Mouse (Mus musculus) C2C12 (cell line): ENCODE results near the gene Ugt1a10.
"Not testable (repeated sequence)": the region's sequence is repeated elsewhere in the genome, so short reads cannot be mapped to it uniquely, and the experiment has no call there.

Source experiments
- CEBPB ChIP-seq: IDR thresholded peaks from one replicate; pipeline ENCODE4 v1.6.1; 2011; ENCODE audit warnings: low read depth, mild to moderate bottlenecking, control low read depth, moderate library complexity
- CTCF ChIP-seq: IDR thresholded peaks from one replicate; pipeline ENCODE4 v1.5.1; 2011; ENCODE audit not compliant: control insufficient read depth, insufficient read depth, insufficient read length
- MAX ChIP-seq: IDR thresholded peaks from one replicate; pipeline ENCODE4 v1.6.1; 2011; ENCODE audit warnings: mild to moderate bottlenecking, control low read depth
- MYOD1 ChIP-seq: IDR thresholded peaks from one replicate; pipeline ENCODE4 v1.6.1; 2011; ENCODE audit warnings: low read depth; ENCODE audit not compliant: control insufficient read depth, insufficient read length
- MYOG ChIP-seq: IDR thresholded peaks from one replicate; pipeline ENCODE4 v1.6.1; 2011; ENCODE audit not compliant: control insufficient read depth, insufficient read length; ENCODE audit errors: extremely low read depth
- USF1 ChIP-seq: IDR thresholded peaks from one replicate; pipeline ENCODE4 v1.6.1; 2011; ENCODE audit warnings: low read depth, mild to moderate bottlenecking, control low read depth, moderate library complexity

- TF ChIP-seq MAX, CTCF, MYOG, USF1, MYOD1, CEBPB: not testable (repeated sequence)
These were observed 43.4 kb downstream of the Ugt1a10 start for GRCm38 (mm10) chr1:88098546-88098945.
